9 mouse cellular contexts compared by ENCODE assay signal in genomic region chr6:5509757-5510156, GRCm38 (mm10). TPM values are rescaled to one million over a fixed set of nuclear protein-coding genes. Genes with fewer than 3 reads are reported as not detected.
A peak's percentile ranks its signal among the peaks of the same experiment; 100 is the strongest.
DNase-seq lines count a peak whose midpoint lies in the region; ATAC-seq and TF ChIP-seq lines count a peak whose summit lies in the region.
"Had no signal": no experiment of that assay in that cellular context is flagged by ENCODE, and none has a peak within 500 bp of the region (broad histone marks: within the 10 kb centered on the region; RNA-seq: fewer than 3 reads in every experiment).

No protein-coding gene starts in this region.

- no peaks in the 10 kb centered on the region for H3K9me3 ChIP-seq in liver, postnatal 0 days (ENCODE audit: low read length)
- no peaks in the 10 kb centered on the region for H3K9me3 ChIP-seq in forebrain, embryonic 13.5 days (replicated peaks)
- H3K9me3 ChIP-seq in midbrain, embryonic 16.5 days (replicated peaks; ENCODE audit: control insufficient read depth, low read length, poor library complexity, severe bottlenecking) = no peaks in the 10 kb centered on the region
- H3K9me3 ChIP-seq: hindbrain, embryonic 15.5 days had no signal

- intact Hi-C loops in gastrocnemius, postnatal 14 days (cut with DNase I; ENCODE audit: low total_unique reads) = no loop called here

- H3K27me3 ChIP-seq in testis, adult 2 months (ENCODE audit: control insufficient read depth, insufficient read depth, low read length) = no peaks in the 10 kb centered on the region
- no peaks in the 10 kb centered on the region for H3K27me3 ChIP-seq in liver, postnatal 0 days (ENCODE audit: insufficient read depth, low read length)
- H3K27me3 ChIP-seq in forebrain, embryonic 13.5 days = no peaks in the 10 kb centered on the region
- H3K27me3 ChIP-seq in midbrain, embryonic 16.5 days (ENCODE audit: control insufficient read depth, insufficient read depth, low read depth, low read length) = no peaks in the 10 kb centered on the region
- H3K27me3 ChIP-seq: hindbrain, embryonic 15.5 days had no signal

- peak overlapping the region; percentile 52 for H3K27ac ChIP-seq in testis, adult 2 months (ENCODE audit: control insufficient read depth, insufficient read depth, low read depth, low read length)
- H3K27ac ChIP-seq in liver, postnatal 0 days (ENCODE audit: low read depth) = peak overlapping the region; percentile 90
- no peak overlapping the region for H3K27ac ChIP-seq in forebrain, embryonic 13.5 days
- no peak overlapping the region for H3K27ac ChIP-seq in midbrain, embryonic 16.5 days (ENCODE audit: low read length)
- H3K27ac ChIP-seq: hindbrain, embryonic 15.5 days had no signal

- TF ChIP-seq EP300 in liver, postnatal 0 days (IDR thresholded peaks at IDR 0.05; ENCODE audit: low read depth) = peak; percentile 82

- H3K4me2 ChIP-seq in liver, postnatal 0 days (ENCODE audit: low read depth, low read length) = 0 out of 2 replicates have a peak overlapping the region, but pooled peaks have one; percentile 35
- H3K4me2 ChIP-seq in forebrain, embryonic 13.5 days = no peak overlapping the region
- no peak overlapping the region for H3K4me2 ChIP-seq in midbrain, embryonic 16.5 days (ENCODE audit: low read length)
- H3K4me2 ChIP-seq: hindbrain, embryonic 15.5 days had no signal

- no peak for DNase-seq in testis, postnatal 10 days (ENCODE audit: low spot score)
- DNase-seq in gastrocnemius, postnatal 14 days = peak; percentile 63
- peak; percentile 94 for DNase-seq in kidney, adult 11 months
- DNase-seq in liver, postnatal 0 days = peak; percentile 51
- DNase-seq in yolk sac, embryonic 10.5 days (ENCODE audit: low spot score) = peak; percentile 65

- TF ChIP-seq POLR2A in testis, adult 2 months (IDR thresholded peaks at IDR 0.05; ENCODE audit: control insufficient read depth, low read depth, low read length) = no peak

- no peaks in the 10 kb centered on the region for H3K4me1 ChIP-seq in testis, adult 2 months (ENCODE audit: control insufficient read depth, insufficient read depth, low read length)
- peaks cover 4% of the 10 kb centered on the region; the same call in 1 of the 2 replicates for H3K4me1 ChIP-seq in liver, postnatal 0 days (ENCODE audit: insufficient read depth)
- no peaks in the 10 kb centered on the region for H3K4me1 ChIP-seq in forebrain, embryonic 13.5 days
- no peaks in the 10 kb centered on the region for H3K4me1 ChIP-seq in midbrain, embryonic 16.5 days (ENCODE audit: control insufficient read depth, insufficient read depth, low read length)
- H3K4me1 ChIP-seq: hindbrain, embryonic 15.5 days had no signal

- no peak overlapping the region for H3K9ac ChIP-seq in liver, postnatal 0 days (replicated peaks)
- no peak overlapping the region for H3K9ac ChIP-seq in forebrain, embryonic 13.5 days
- H3K9ac ChIP-seq in midbrain, embryonic 16.5 days (ENCODE audit: low read depth, low read length) = no peak overlapping the region
- H3K9ac ChIP-seq: hindbrain, embryonic 15.5 days had no signal

- peak; percentile 97 for ATAC-seq in liver, postnatal 0 days
- no peak for ATAC-seq in forebrain, embryonic 13.5 days
- ATAC-seq in midbrain, embryonic 16.5 days = no peak

- no peaks in the 10 kb centered on the region for H3K36me3 ChIP-seq in testis, adult 2 months (ENCODE audit: control insufficient read depth, insufficient read depth, low read length)
- no peaks in the 10 kb centered on the region for H3K36me3 ChIP-seq in liver, postnatal 0 days (replicated peaks; ENCODE audit: insufficient read depth, low read length)
- no peaks in the 10 kb centered on the region for H3K36me3 ChIP-seq in forebrain, embryonic 13.5 days (ENCODE audit: poor library complexity, severe bottlenecking)
- H3K36me3 ChIP-seq in midbrain, embryonic 16.5 days (ENCODE audit: control insufficient read depth, insufficient read depth, low read length) = no peaks in the 10 kb centered on the region
- H3K36me3 ChIP-seq: hindbrain, embryonic 15.5 days had no signal

- 18% methylated on average over 5 of the region's 5 CpGs for WGBS in liver, postnatal 0 days (ENCODE audit: insufficient replicate concordance)
- WGBS in forebrain, embryonic 13.5 days = 69% methylated on average over 5 of the region's 5 CpGs
- WGBS in midbrain, embryonic 16.5 days = 62% methylated on average over 5 of the region's 5 CpGs

- no peak overlapping the region for H3K4me3 ChIP-seq in testis, adult 2 months (ENCODE audit: control insufficient read depth, low read depth, low read length)
- H3K4me3 ChIP-seq in liver, postnatal 0 days (ENCODE audit: low read depth, low read length) = no peak overlapping the region
- H3K4me3 ChIP-seq in forebrain, embryonic 13.5 days = no peak overlapping the region
- no peak overlapping the region for H3K4me3 ChIP-seq in midbrain, embryonic 16.5 days (ENCODE audit: low read depth, low read length)
- H3K4me3 ChIP-seq: hindbrain, embryonic 15.5 days had no signal

- no peak for TF ChIP-seq CTCF in testis, adult 2 months (IDR thresholded peaks at IDR 0.05; ENCODE audit: control insufficient read depth, insufficient read depth, insufficient replicate concordance, low read depth, low read length)
- TF ChIP-seq CTCF in liver, postnatal 0 days (IDR thresholded peaks at IDR 0.05; ENCODE audit: low read depth) = no peak

RNA-seq across cellular contexts. Expression of gene Pdk4, which starts 13.6 kb away (rescaled TPM):
- 0.84 and 1.5 TPM in 2 replicates for polyA plus RNA-seq in testis, adult 2 months (2012; rRNA removed)
- total RNA-seq in gastrocnemius, postnatal 14 days (2021) = 1,000 to 10,000 TPM in 1 of 2 experiments, 100 to 1,000 TPM in 1; 316 to 1,979 TPM
- 9.7 and 10.0 TPM in 2 replicates for polyA plus RNA-seq in liver, postnatal 0 days (2015; fragmentation: Nextera tagmentation; extraction: Ambion mirVana)
- polyA plus RNA-seq in forebrain, embryonic 13.5 days (2015; fragmentation: Nextera tagmentation; extraction: Ambion mirVana) = 0.88 and 0.92 TPM in 2 replicates
- polyA plus RNA-seq in midbrain, embryonic 16.5 days (2015; fragmentation: Nextera tagmentation; extraction: Ambion mirVana) = 1.6 TPM in 2 replicates

Comparison
In these comparisons a context has a peak if more than half of its experiments do, and no peak if none do; other contexts are left out.
1. H3K27ac ChIP-seq: peak in testis, adult 2 months (single experiment) and liver, postnatal 0 days (single experiment); none in forebrain, embryonic 13.5 days (single experiment) and midbrain, embryonic 16.5 days (single experiment).